Mouse (Mus musculus): ENCODE measurements around the gene Rnd2.
"Not testable (repeated sequence)": the region's sequence is repeated elsewhere in the genome, so short reads cannot be mapped to it uniquely, and the experiment has no call there.

The Rnd2 gene

GRCm38 (mm10) chr11:101468731-101469130 lies 3.9 kb downstream of the Rnd2 start:
- DNase-seq (ENCODE audit: low spot score in 2 of 2), result no peak

GRCm38 (mm10) chr11:101469155-101469554 lies 4.4 kb downstream of the Rnd2 start:
- no peak for DNase-seq (ENCODE audit: low spot score in 2 of 2)

GRCm38 (mm10) chr11:101470206-101470605 lies 5.4 kb downstream of the Rnd2 start:
- no peak for DNase-seq (ENCODE audit: low spot score in 2 of 2)

- no peak for DNase-seq (ENCODE audit: low spot score in 2 of 2)
These were observed 7.1 kb downstream of the Rnd2 start for GRCm38 (mm10) chr11:101471926-101472325.

GRCm38 (mm10) chr11:101472336-101472735 lies 7.5 kb downstream of the Rnd2 start:
- DNase-seq (ENCODE audit: low spot score in 2 of 2), result no peak

- DNase-seq (ENCODE audit: low spot score in 2 of 2), result not testable (repeated sequence)
These were observed 8.9 kb downstream of the Rnd2 start for GRCm38 (mm10) chr11:101473686-101474085.

- no peak for DNase-seq (ENCODE audit: low spot score in 2 of 2)
These were observed 9.5 kb downstream of the Rnd2 start for GRCm38 (mm10) chr11:101474298-101474697.

- not testable (repeated sequence) for DNase-seq (ENCODE audit: low spot score in 2 of 2)
These were observed 11.6 kb downstream of the Rnd2 start for GRCm38 (mm10) chr11:101476361-101476760.

GRCm38 (mm10) chr11:101477194-101477551 lies 12.4 kb downstream of the Rnd2 start:
- DNase-seq (ENCODE audit: low spot score in 2 of 2), result no peak

GRCm38 (mm10) chr11:101477552-101478211 lies 12.9 kb downstream of the Rnd2 start:
- no peak for DNase-seq (ENCODE audit: low spot score in 2 of 2)

GRCm38 (mm10) chr11:101479171-101479635 lies 14.4 kb downstream of the Rnd2 start:
- no peak for DNase-seq (ENCODE audit: low spot score in 2 of 2)

- no peak for DNase-seq (ENCODE audit: low spot score in 2 of 2)
These were observed 16.1 kb downstream of the Rnd2 start for GRCm38 (mm10) chr11:101480912-101481311.

- no peak for DNase-seq (ENCODE audit: low spot score in 2 of 2)
These were observed 19.0 kb downstream of the Rnd2 start for GRCm38 (mm10) chr11:101483804-101484203.

GRCm38 (mm10) chr11:101484245-101484644 lies 19.4 kb downstream of the Rnd2 start:
- DNase-seq (ENCODE audit: low spot score in 2 of 2), result no peak

GRCm38 (mm10) chr11:101484814-101485213 lies 20.0 kb downstream of the Rnd2 start:
- no peak for DNase-seq (ENCODE audit: low spot score in 2 of 2)

- DNase-seq (ENCODE audit: low spot score in 2 of 2), result no peak
These were observed 20.8 kb downstream of the Rnd2 start for GRCm38 (mm10) chr11:101485509-101486028.

GRCm38 (mm10) chr11:101486126-101486525 lies 21.3 kb downstream of the Rnd2 start:
- DNase-seq (ENCODE audit: low spot score in 2 of 2), result no peak

- no peak for DNase-seq (ENCODE audit: low spot score in 2 of 2)
These were observed 41.5 kb downstream of the Rnd2 start for GRCm38 (mm10) chr11:101506269-101506780.

- no peak for DNase-seq (ENCODE audit: low spot score in 2 of 2)
These were observed 42.3 kb downstream of the Rnd2 start for GRCm38 (mm10) chr11:101507090-101507489.

GRCm38 (mm10) chr11:101518937-101519336 lies 54.1 kb downstream of the Rnd2 start:
- no peak for DNase-seq (ENCODE audit: low spot score in 2 of 2)

GRCm38 (mm10) chr11:101519364-101519763 lies 54.6 kb downstream of the Rnd2 start:
- DNase-seq (ENCODE audit: low spot score in 2 of 2), result no peak
